Comparison of ENCODE assay signal across 8 mouse cellular contexts in the genomic region with DNA sequence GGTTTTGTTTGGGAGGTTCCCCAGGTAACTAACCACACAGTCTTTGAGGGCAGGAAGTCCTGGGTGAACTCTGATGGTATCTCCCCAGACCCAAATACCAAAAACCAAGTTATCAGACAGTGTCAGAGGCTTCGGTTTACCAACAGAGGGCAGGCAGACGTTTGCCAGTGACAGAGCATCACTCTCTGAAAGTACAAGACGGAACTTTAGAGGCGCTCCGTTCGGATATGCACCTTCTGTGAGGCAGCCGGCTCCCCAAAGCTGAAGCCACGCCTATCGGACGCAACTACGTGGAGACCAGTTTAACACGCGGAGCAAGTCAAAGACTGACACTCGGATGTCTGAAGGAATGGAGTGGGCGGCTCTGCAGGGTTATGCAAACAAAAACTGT. TPM values are rescaled to one million over a fixed set of nuclear protein-coding genes. Genes with fewer than 3 reads are reported as not detected.
A peak's percentile ranks its signal among the peaks of the same experiment; 100 is the strongest.
DNase-seq lines count a peak whose midpoint lies in the region; ATAC-seq and TF ChIP-seq lines count a peak whose summit lies in the region.

No protein-coding gene starts in this region.

- peak overlapping the region; percentile 37 for H3K4me2 ChIP-seq in liver, embryonic 12.5 days

- no peak overlapping the region for H3K27ac ChIP-seq in testis, adult 2 months (ENCODE audit: control insufficient read depth, insufficient read depth, low read depth, low read length)
- no peak overlapping the region for H3K27ac ChIP-seq in liver, embryonic 12.5 days

- H3K9me3 ChIP-seq in liver, embryonic 12.5 days (replicated peaks) = no peaks in the 10 kb centered on the region

- H3K27me3 ChIP-seq in testis, adult 2 months (ENCODE audit: control insufficient read depth, insufficient read depth, low read length) = no peaks in the 10 kb centered on the region; the same call in 1 of the 2 replicates
- H3K27me3 ChIP-seq in liver, embryonic 12.5 days (replicated peaks) = peaks cover 43% of the 10 kb centered on the region

- DNase-seq in embryo, embryonic 10 days (ENCODE audit: low spot score) = peak; percentile 26
- no peak for DNase-seq in embryo, embryonic 9.5 days (ENCODE audit: extremely low spot score)
- no peak for DNase-seq in testis, postnatal 10 days (ENCODE audit: low spot score)
- no peak for DNase-seq in urinary bladder, postnatal 4 days (ENCODE audit: low spot score in 2 of 2)
- no peak for DNase-seq in adrenal gland, adult 2 months

- H3K4me3 ChIP-seq in testis, adult 2 months (ENCODE audit: control insufficient read depth, low read depth, low read length) = peak overlapping the region; percentile 54
- H3K4me3 ChIP-seq in liver, embryonic 12.5 days = no peak overlapping the region; the same call in 1 of the 2 replicates

- WGBS in liver, embryonic 12.5 days (ENCODE audit: insufficient replicate concordance) = 6% methylated on average over 15 of the region's 15 CpGs

- ATAC-seq in liver, embryonic 12.5 days = peak; percentile 31; the same call in 1 of the 2 replicates
- no peak for ATAC-seq in cerebellum, adult (ENCODE audit: insufficient number of reproducible peaks, low FRiP score, low TSS enrichment)

- no peak for TF ChIP-seq POLR2A in testis, adult 2 months (IDR thresholded peaks at IDR 0.05; ENCODE audit: control insufficient read depth, low read depth, low read length)

- no peaks in the 10 kb centered on the region; the same call in 1 of the 2 replicates for H3K36me3 ChIP-seq in testis, adult 2 months (ENCODE audit: control insufficient read depth, insufficient read depth, low read length)
- H3K36me3 ChIP-seq in liver, embryonic 12.5 days = no peaks in the 10 kb centered on the region

- TF ChIP-seq CTCF in testis, adult 2 months (IDR thresholded peaks at IDR 0.05; ENCODE audit: control insufficient read depth, insufficient read depth, insufficient replicate concordance, low read depth, low read length) = no peak

- peaks cover 33% of the 10 kb centered on the region for H3K4me1 ChIP-seq in testis, adult 2 months (ENCODE audit: control insufficient read depth, insufficient read depth, low read length)
- peaks cover 39% of the 10 kb centered on the region for H3K4me1 ChIP-seq in liver, embryonic 12.5 days

- no peak overlapping the region for H3K9ac ChIP-seq in liver, embryonic 12.5 days

RNA-seq across cellular contexts. Expression of a gene that starts 3.0 kb away (rescaled TPM):
- polyA plus RNA-seq in testis, adult 2 months (2012; rRNA removed) = 30.6 and 35.1 TPM in 2 replicates
- polyA plus RNA-seq in liver, embryonic 12.5 days (2016; fragmentation: Nextera tagmentation; extraction: Ambion mirVana) = 1.7 and 1.8 TPM in 2 replicates
- 10 to 100 TPM; 37.9 to 71.3 TPM for total RNA-seq in adrenal gland, adult 2 months (2021)
- 38.5 and 39.2 TPM in 2 replicates for polyA plus RNA-seq in adrenal gland, adult 2 months (2012; rRNA removed)

Comparison
In these comparisons a context has a peak if more than half of its experiments do, and no peak if none do; other contexts are left out.
1. RNA of a gene that starts 3.0 kb away (polyA plus RNA-seq): 38.5 to 39.2 TPM in adrenal gland, adult 2 months and 30.6 to 35.1 TPM in testis, adult 2 months; 1.7 to 1.8 TPM in liver, embryonic 12.5 days; every median in the first group is over 10 times any median in the second.